Mouse (Mus musculus) midbrain, embryonic 14.5 days (tissue): ENCODE results near the gene Lat. TPM values are rescaled to one million over a fixed set of nuclear protein-coding genes. Genes with fewer than 3 reads are reported as not detected.

Experiments used
- microRNA-seq: library from miRNA; unstranded; fragments of <30 nt; microRNA quantifications from one replicate; pipeline ENCODE4, GENCODE M21; 2016
- polyA plus RNA-seq: library from polyadenylated mRNA; unstranded; fragments of >200 nt; fragmentation: Nextera tagmentation; extraction: Ambion mirVana; gene quantifications from 2 replicates; pipeline ENCODE4 v1.2.1, GENCODE M21; 2014

The Lat gene
- polyA plus RNA-seq, 1 experiment from 2014 or later: 0.92 TPM

Small RNAs within 50 kb of the gene (microRNA-seq; reads per million reads assigned to microRNA genes)
- gene Mir7058: not detected

Other genes starting within 250 kb of the Lat start
- gene Xpo6, start 169.1 kb downstream of the Lat start, polyA plus RNA-seq: 64.2 and 65.1 TPM in 2 replicates
- 391 and 401 TPM in 2 replicates for gene Sbk1, start 97.0 kb downstream of the Lat start, polyA plus RNA-seq
- 60.4 and 74.5 TPM in 2 replicates for gene Spns1, start 7.9 kb upstream of the Lat start, polyA plus RNA-seq
- gene Nfatc2ip, start 27.2 kb upstream of the Lat start, polyA plus RNA-seq: 3.5 and 4.9 TPM in 2 replicates
- gene Cd19, start 45.3 kb upstream of the Lat start, polyA plus RNA-seq: not detected in 2 replicates
- 19.6 and 22.1 TPM in 2 replicates for gene Rabep2, start 59.2 kb upstream of the Lat start, polyA plus RNA-seq
- gene Atp2a1, start 93.5 kb upstream of the Lat start, polyA plus RNA-seq: 0.39 TPM in 1 of 2 replicates, not detected in the other
- gene Sh2b1, start 105.9 kb upstream of the Lat start, polyA plus RNA-seq: 67.5 and 73.1 TPM in 2 replicates
- gene Tufm, start 117.8 kb upstream of the Lat start, polyA plus RNA-seq: 118 and 135 TPM in 2 replicates
- gene Atxn2l, start 133.9 kb upstream of the Lat start, polyA plus RNA-seq: 51.8 and 73.2 TPM in 2 replicates
- 171 and 174 TPM in 2 replicates for gene Eif3c, start 196.8 kb upstream of the Lat start, polyA plus RNA-seq
- 0.28 and 0.55 TPM in 2 replicates for gene Apobr, start 215.4 kb upstream of the Lat start, polyA plus RNA-seq
- 26.5 and 27.7 TPM in 2 replicates for gene Cln3, start 216.2 kb upstream of the Lat start, polyA plus RNA-seq
- not detected in 2 replicates for gene Il27, start 225.4 kb upstream of the Lat start, polyA plus RNA-seq